Mouse (Mus musculus) layer of hippocampus, adult 9-10 months (tissue): Measurements from ENCODE around the gene Fam241b.

ENCODE experiments used
- DNase-seq: peaks from one replicate; pipeline ENCODE4 v3.0.0; 2022; ENCODE audit warnings: low spot score

The Fam241b gene

GRCm38 (mm10) chr10:62143820-62144219, at the start of gene Fam241b:
Gene Fam241b (minus strand): TSS chr10:62143920.
- no peak for DNase-seq

GRCm38 (mm10) chr10:62192701-62193157, 49.0 kb upstream of the Fam241b start:
- DNase-seq = peak; percentile 67

- DNase-seq = no peak
Measured at GRCm38 (mm10) chr10:62190821-62191220, 47.1 kb upstream of the Fam241b start.

GRCm38 (mm10) chr10:62189910-62190309, 46.2 kb upstream of the Fam241b start:
- no peak for DNase-seq

GRCm38 (mm10) chr10:62189303-62189702, 45.6 kb upstream of the Fam241b start:
- no peak for DNase-seq

GRCm38 (mm10) chr10:62186882-62187281, 43.2 kb upstream of the Fam241b start:
- peak; percentile 71 for DNase-seq

GRCm38 (mm10) chr10:62183053-62183452, 39.3 kb upstream of the Fam241b start:
- peak; percentile 96 for DNase-seq

GRCm38 (mm10) chr10:62182471-62183014, 38.8 kb upstream of the Fam241b start:
- no peak for DNase-seq

- no peak for DNase-seq
Measured at GRCm38 (mm10) chr10:62181701-62182100, 38.0 kb upstream of the Fam241b start.

- DNase-seq = no peak
Measured at GRCm38 (mm10) chr10:62179944-62180343, 36.2 kb upstream of the Fam241b start.

GRCm38 (mm10) chr10:62174533-62175313, 31.0 kb upstream of the Fam241b start:
- no peak for DNase-seq

GRCm38 (mm10) chr10:62173941-62174448, 30.3 kb upstream of the Fam241b start:
- DNase-seq = no peak

GRCm38 (mm10) chr10:62172841-62173553, 29.3 kb upstream of the Fam241b start:
- DNase-seq = no peak

- DNase-seq = no peak
Measured at GRCm38 (mm10) chr10:62162410-62162809, 18.7 kb upstream of the Fam241b start.

GRCm38 (mm10) chr10:62149929-62150328, 6.2 kb upstream of the Fam241b start:
- no peak for DNase-seq

GRCm38 (mm10) chr10:62147466-62148248, 3.9 kb upstream of the Fam241b start:
- DNase-seq = no peak

- DNase-seq = no peak
Measured at GRCm38 (mm10) chr10:62145957-62146356, 2.2 kb upstream of the Fam241b start.

- DNase-seq = no peak
Measured at GRCm38 (mm10) chr10:62138040-62138439, 5.7 kb downstream of the Fam241b start.

GRCm38 (mm10) chr10:62137150-62137549, 6.6 kb downstream of the Fam241b start:
- no peak for DNase-seq

GRCm38 (mm10) chr10:62135696-62136470, 7.8 kb downstream of the Fam241b start:
- DNase-seq = no peak

- no peak for DNase-seq
Measured at GRCm38 (mm10) chr10:62132691-62133281, 10.9 kb downstream of the Fam241b start, which contains the start of gene Neurog3. Gene Neurog3 (plus strand): TSS chr10:62133090.
